Mouse (Mus musculus) forebrain, embryonic 15.5 days (tissue): ENCODE measurements at regions not wholly inside any gene's neighbourhood (a gene's known extent, or its start where the extent isn't known, plus 50 kb on each side); places are given as distances from the start of the nearest gene placed in this dataset.

Experiments used
- ATAC-seq: fragments of 200-750 bp; cut with Nextera tagmentation; replicated peaks from 2 replicates; pipeline ENCODE4 v1.8.0; 2017; ENCODE audit warnings: mild to moderate bottlenecking, moderate TSS enrichment, moderate library complexity
- H3K27ac ChIP-seq: fragments of 300-500 bp; sonication (generic); replicated peaks from 2 replicates; pipeline ENCODE4 v1.5.1; 2015; ENCODE audit warnings: mild to moderate bottlenecking, inconsistent platforms
- H3K27me3 ChIP-seq: fragments of 300-500 bp; sonication (generic); 2 replicates; pipeline ENCODE4 v1.6.1; 2015; ENCODE audit warnings: inconsistent platforms
- H3K36me3 ChIP-seq: fragments of 300-500 bp; sonication (generic); 2 replicates; pipeline ENCODE4 v1.6.1; 2015; ENCODE audit warnings: mild to moderate bottlenecking, inconsistent platforms
- H3K4me1 ChIP-seq: fragments of 300-500 bp; sonication (generic); 2 replicates; pipeline ENCODE4 v1.6.1; 2015; ENCODE audit warnings: inconsistent platforms
- H3K4me2 ChIP-seq: fragments of 300-500 bp; sonication (generic); replicated peaks from 2 replicates; pipeline ENCODE4 v1.6.1; 2015; ENCODE audit warnings: mild to moderate bottlenecking, inconsistent platforms
- H3K4me3 ChIP-seq: fragments of 300-500 bp; sonication (generic); 2 replicates; pipeline ENCODE4 v1.5.1; 2015; ENCODE audit warnings: mild to moderate bottlenecking, inconsistent platforms
- H3K9ac ChIP-seq: fragments of 300-500 bp; sonication (generic); replicated peaks from 2 replicates; pipeline ENCODE4 v1.6.1; 2015; ENCODE audit warnings: mild to moderate bottlenecking, inconsistent platforms
- H3K9me3 ChIP-seq: fragments of 300-500 bp; sonication (generic); 2 replicates; pipeline ENCODE4 v1.6.1; 2016; ENCODE audit warnings: inconsistent platforms
- WGBS: fragments of 180-500 bp; shearing (Covaris S2); methylation state at CpG from one replicate; pipeline ENCODE4 v1.1.7; 2015; ENCODE audit warnings: mixed read lengths; 5-methylcytosine and 5-hydroxymethylcytosine counted together

DNA sequence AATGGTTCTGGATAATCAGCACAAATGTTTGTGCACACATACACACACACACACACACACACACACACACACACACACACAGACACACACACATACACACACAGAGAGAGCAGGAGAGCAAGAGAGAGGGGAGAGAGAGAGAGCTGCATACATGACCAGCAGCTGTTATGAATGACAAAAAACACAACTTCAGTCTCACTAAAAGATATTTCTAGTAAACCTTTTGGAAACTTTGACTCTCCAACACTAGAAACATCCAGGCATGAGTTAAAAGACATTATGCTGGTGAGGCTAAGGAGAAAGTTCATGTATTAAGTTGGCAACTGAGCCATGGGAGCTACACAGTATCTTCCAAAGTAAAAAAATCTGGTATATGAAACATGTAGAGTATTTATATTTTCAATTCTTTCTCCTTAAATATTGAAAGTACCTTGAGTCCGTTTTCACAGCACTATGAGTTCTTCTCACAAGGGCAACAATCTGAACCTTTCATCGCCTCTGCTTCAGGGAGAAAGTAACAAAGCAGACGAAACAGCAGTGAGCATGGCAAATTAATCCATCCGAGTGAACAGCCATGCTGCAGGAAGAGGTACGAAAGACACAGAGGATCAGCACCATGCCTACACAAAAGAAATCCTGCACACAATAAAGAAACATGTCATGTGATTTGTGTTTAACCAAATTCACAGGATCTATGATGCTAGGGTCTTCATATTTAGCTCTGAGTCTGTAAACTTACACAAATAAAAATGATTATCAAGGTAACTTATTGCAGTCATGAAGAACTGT lies 309.0 kb upstream of the N6amt1 start:
- Histone ChIP-seq H3K27me3 (no peaks in the 10 kb centered on the region), H3K4me3 (no peak overlapping the region), H3K4me1 (no peaks in the 10 kb centered on the region), H3K9ac (no peak overlapping the region), H3K27ac (no peak overlapping the region), H3K4me2 (no peak overlapping the region), H3K9me3 (no peaks in the 10 kb centered on the region), H3K36me3 (no peaks in the 10 kb centered on the region)
- WGBS, result 18% methylated on average over 5 of the region's 5 CpGs
- ATAC-seq, result no peak

DNA sequence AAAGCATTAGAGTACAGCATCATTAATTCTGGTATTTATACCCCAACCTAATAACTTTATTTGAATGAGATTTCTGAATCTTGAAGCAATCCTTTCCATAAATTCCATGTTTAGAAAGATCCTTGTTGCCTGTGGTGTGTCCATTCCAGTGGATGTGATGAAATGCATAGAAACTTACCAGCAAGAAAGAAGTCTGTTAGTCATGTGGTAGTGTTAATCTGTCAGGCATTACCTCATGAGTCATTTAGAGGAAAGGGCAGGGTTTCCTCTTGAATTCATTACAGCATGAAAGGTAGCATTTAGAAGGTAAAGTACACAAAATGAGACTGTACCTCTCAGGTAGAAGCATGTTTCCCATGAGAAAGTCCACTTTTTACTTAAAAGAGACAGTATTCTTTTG lies 310.3 kb upstream of the N6amt1 start:
- no peak overlapping the region for H3K9ac ChIP-seq
- no peaks in the 10 kb centered on the region for H3K27me3 ChIP-seq
- H3K4me1 ChIP-seq, result no peaks in the 10 kb centered on the region
- no peaks in the 10 kb centered on the region for H3K36me3 ChIP-seq
- H3K27ac ChIP-seq, result no peak overlapping the region
- ATAC-seq, result no peak
- H3K9me3 ChIP-seq, result no peaks in the 10 kb centered on the region
- H3K4me3 ChIP-seq, result no peak overlapping the region
- no peak overlapping the region for H3K4me2 ChIP-seq

DNA sequence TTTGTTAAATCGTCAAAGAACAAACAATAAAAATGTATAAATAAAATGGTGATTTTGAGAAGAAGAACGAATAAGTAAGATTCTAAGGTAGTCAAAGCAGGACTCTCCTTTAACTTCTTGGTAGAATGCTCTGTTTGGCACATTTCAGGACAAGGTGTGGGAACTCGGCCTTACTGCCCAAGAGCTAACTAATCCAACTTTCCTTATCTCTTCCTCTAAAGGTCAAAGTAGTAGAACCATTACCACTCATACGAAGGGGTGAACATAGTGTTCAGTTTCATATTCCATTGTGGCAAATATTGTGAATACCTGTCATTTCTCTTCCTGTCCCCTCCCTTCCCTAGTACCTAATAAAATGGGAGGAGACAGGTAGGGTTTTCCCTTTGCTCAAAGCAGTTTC lies 313.6 kb upstream of the N6amt1 start:
- Histone ChIP-seq H3K27me3 (no peaks in the 10 kb centered on the region), H3K4me1 (no peaks in the 10 kb centered on the region), H3K9ac (no peak overlapping the region), H3K9me3 (no peaks in the 10 kb centered on the region), H3K4me3 (no peak overlapping the region), H3K27ac (no peak overlapping the region), H3K36me3 (no peaks in the 10 kb centered on the region), H3K4me2 (no peak overlapping the region)
- WGBS, result 89% methylated on average over 4 of the region's 4 CpGs
- no peak for ATAC-seq

DNA sequence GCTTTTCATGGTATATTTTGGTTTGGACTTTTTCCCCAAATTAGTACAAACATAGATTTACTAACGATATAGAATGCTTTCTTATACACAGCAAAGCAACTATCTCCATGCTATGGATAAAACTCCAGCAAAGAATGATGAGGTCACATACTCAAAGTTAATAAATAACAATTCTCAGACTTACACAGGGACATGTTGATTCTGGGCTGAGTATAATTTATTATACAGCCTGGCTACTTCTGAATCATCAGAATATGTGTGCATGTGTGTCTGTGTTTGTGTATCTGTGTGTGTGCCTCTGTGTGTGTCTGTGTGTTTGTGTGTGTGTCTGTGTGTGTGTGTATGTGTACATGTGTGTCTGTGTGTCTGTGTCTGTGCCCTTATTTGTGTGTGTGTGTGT lies 314.1 kb upstream of the N6amt1 start:
- Histone ChIP-seq H3K4me2 (no peak overlapping the region), H3K27ac (no peak overlapping the region), H3K9ac (no peak overlapping the region), H3K4me1 (no peaks in the 10 kb centered on the region), H3K27me3 (no peaks in the 10 kb centered on the region), H3K36me3 (no peaks in the 10 kb centered on the region), H3K9me3 (no peaks in the 10 kb centered on the region), H3K4me3 (no peak overlapping the region)
- WGBS, result 86% methylated on average over 1 of the region's 1 CpGs
- no peak for ATAC-seq

DNA sequence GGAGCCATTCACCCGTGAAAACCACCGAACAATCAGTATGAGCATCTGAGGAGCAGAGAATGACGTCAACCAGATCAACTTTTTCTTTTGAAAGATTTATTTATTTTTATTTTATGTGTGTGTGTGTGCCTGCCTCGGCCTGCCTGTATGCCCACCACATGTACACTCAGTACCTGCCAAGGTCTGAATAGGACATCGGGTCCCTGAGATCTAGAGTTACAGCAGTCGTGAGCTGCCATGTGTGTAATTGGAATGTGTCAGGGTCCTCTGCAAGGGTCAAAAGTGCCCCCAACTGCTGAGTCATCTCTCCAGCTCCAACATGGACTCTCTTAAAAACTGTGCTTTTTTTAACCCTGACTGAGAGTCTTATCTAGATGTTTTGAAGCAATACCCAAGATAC lies 316.9 kb upstream of the N6amt1 start:
- H3K4me2 ChIP-seq, result no peak overlapping the region
- no peaks in the 10 kb centered on the region for H3K9me3 ChIP-seq
- H3K36me3 ChIP-seq, result no peaks in the 10 kb centered on the region
- H3K27me3 ChIP-seq, result no peaks in the 10 kb centered on the region
- no peak for ATAC-seq
- 87% methylated on average over 6 of the region's 6 CpGs for WGBS
- H3K27ac ChIP-seq, result no peak overlapping the region
- H3K4me1 ChIP-seq, result no peaks in the 10 kb centered on the region
- no peak overlapping the region for H3K4me3 ChIP-seq
- no peak overlapping the region for H3K9ac ChIP-seq

DNA sequence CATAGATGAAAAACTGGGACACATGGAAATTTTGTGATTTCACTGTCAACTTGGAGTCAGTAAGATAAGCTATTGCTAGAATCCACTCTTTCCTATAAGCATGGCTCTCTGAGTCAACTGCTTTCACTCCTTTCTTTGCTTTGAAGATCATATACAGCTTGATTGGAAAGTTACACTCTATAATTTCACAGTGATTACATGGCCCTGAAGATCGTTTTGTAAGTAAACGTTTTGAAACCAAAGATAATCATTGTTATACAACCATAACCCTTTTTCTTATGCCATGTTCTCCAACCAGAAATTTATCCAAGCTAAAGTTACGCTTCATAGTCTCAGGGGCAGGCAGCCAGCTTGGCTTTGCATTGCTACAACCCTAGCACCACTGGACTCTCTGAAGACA lies 322.1 kb upstream of the N6amt1 start:
- no peak overlapping the region for H3K9ac ChIP-seq
- no peak overlapping the region for H3K4me3 ChIP-seq
- H3K4me1 ChIP-seq, result no peaks in the 10 kb centered on the region
- no peaks in the 10 kb centered on the region for H3K27me3 ChIP-seq
- no peak overlapping the region for H3K4me2 ChIP-seq
- 83% methylated on average over 3 of the region's 3 CpGs for WGBS
- no peak for ATAC-seq
- no peak overlapping the region for H3K27ac ChIP-seq
- H3K9me3 ChIP-seq, result no peaks in the 10 kb centered on the region
- H3K36me3 ChIP-seq, result no peaks in the 10 kb centered on the region

DNA sequence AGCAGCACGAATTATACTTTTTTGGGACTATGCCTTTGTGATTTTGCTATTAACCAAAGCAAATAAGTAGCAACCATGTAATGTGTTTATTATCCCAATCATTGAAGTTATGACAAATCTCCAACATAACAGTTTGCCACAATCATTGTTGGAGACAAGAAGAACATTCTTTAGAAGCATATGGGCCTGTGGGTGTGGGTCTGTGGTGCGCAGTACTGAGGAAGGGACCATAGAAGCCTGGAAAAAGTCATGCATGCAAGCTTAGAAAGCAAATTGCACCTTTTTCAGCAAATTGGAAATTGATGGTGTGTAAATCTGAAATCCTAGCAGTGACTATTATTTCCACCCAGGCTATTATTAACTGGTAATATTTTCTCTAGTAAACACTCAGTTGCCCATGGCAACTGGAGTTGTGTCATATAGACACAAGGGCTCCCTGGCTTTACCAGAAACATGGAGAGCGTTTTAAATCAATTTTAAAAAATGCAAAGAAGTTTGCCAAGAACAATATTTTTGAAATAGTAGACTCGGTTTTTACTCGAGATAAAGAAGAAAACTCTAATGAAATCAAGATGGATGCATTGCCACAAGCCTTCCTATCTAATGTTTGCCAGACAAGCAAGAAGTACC lies 325.4 kb upstream of the N6amt1 start:
- Histone ChIP-seq H3K9ac (no peak overlapping the region), H3K36me3 (no peaks in the 10 kb centered on the region), H3K9me3 (no peaks in the 10 kb centered on the region), H3K4me1 (no peaks in the 10 kb centered on the region), H3K4me3 (no peak overlapping the region), H3K27ac (no peak overlapping the region), H3K4me2 (no peak overlapping the region), H3K27me3 (no peaks in the 10 kb centered on the region)
- ATAC-seq, result no peak
- 89% methylated on average over 5 of the region's 5 CpGs for WGBS

DNA sequence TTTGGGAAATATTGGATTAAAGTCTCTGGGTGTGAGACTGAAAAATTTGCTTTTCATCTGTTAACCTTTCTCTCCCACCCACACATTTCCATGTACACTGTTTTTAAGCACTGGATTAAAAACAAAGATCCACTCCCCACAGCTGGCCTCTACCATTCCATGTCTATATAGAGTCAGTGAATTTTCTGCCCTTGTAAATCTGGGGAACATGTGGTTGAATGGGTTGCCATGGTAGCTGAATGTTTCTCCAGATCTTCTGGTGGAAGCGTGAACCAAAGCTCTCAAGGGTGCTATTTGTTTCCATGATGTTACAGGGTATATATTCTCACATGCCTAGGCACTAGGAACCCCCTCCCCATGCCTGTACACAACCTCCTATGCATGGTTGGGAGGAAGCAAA lies 326.4 kb upstream of the N6amt1 start:
- H3K27me3 ChIP-seq, result no peaks in the 10 kb centered on the region
- no peak overlapping the region for H3K27ac ChIP-seq
- H3K9ac ChIP-seq, result no peak overlapping the region
- no peak for ATAC-seq
- H3K4me3 ChIP-seq, result no peak overlapping the region
- no peaks in the 10 kb centered on the region for H3K36me3 ChIP-seq
- no peak overlapping the region for H3K4me2 ChIP-seq
- no peaks in the 10 kb centered on the region for H3K9me3 ChIP-seq
- H3K4me1 ChIP-seq, result no peaks in the 10 kb centered on the region
- WGBS, result 78% methylated on average over 1 of the region's 1 CpGs

DNA sequence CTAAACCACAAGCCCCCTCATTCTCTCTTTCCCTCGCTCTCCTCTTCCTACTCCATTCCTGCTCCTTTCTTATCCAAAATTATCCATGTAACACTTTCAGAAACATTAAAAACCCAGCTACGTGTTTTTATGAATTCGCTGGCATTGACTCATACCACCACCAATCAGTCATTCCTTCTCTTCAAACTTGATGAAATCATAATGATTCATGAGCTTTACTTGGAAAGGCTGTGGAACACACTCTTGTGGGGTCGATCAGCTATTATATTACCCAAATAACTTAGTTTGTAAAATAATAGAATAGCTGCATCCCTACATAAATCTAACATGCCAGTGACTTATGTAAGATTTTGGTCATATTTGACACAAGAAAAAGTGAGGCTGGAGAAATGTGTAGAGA lies 331.9 kb upstream of the N6amt1 start:
- H3K4me2 ChIP-seq, result no peak overlapping the region
- WGBS, result 93% methylated on average over 4 of the region's 4 CpGs
- no peak overlapping the region for H3K4me3 ChIP-seq
- H3K4me1 ChIP-seq, result no peaks in the 10 kb centered on the region
- H3K9me3 ChIP-seq, result no peaks in the 10 kb centered on the region
- H3K27ac ChIP-seq, result no peak overlapping the region
- no peak for ATAC-seq
- H3K27me3 ChIP-seq, result no peaks in the 10 kb centered on the region
- no peak overlapping the region for H3K9ac ChIP-seq
- no peaks in the 10 kb centered on the region for H3K36me3 ChIP-seq

DNA sequence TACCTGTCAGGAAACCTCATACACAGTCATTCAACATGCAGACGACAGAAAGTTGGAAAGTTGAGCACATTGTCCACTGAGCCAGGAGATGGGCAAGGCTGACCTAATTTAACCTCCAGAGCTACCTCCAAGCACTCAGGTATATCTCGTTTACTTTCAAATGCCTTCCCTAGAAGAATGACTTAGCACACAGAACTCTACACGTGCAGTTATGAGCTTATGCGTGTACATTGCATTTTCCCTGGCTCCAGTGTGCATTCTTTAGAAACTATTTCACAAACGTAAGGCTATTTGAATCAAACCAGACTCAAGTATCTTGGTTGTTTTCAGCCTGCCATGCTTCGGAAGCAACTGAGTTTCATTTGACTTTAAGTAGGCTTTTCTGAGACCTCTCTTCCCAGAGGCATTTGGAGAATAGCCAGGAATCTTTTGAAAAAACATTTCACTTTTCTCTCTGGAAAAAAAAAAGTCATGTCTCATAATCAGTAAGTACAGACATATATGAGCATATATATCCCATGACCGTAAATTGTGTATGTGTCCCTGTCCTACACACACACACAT lies 336.8 kb upstream of the N6amt1 start:
- WGBS, result 93% methylated on average over 7 of the region's 7 CpGs
- H3K9ac ChIP-seq, result no peak overlapping the region
- no peaks in the 10 kb centered on the region for H3K27me3 ChIP-seq
- H3K27ac ChIP-seq, result no peak overlapping the region
- no peak overlapping the region for H3K4me3 ChIP-seq
- H3K9me3 ChIP-seq, result no peaks in the 10 kb centered on the region
- no peak overlapping the region for H3K4me2 ChIP-seq
- ATAC-seq, result no peak
- H3K4me1 ChIP-seq, result no peaks in the 10 kb centered on the region
- H3K36me3 ChIP-seq, result no peaks in the 10 kb centered on the region

DNA sequence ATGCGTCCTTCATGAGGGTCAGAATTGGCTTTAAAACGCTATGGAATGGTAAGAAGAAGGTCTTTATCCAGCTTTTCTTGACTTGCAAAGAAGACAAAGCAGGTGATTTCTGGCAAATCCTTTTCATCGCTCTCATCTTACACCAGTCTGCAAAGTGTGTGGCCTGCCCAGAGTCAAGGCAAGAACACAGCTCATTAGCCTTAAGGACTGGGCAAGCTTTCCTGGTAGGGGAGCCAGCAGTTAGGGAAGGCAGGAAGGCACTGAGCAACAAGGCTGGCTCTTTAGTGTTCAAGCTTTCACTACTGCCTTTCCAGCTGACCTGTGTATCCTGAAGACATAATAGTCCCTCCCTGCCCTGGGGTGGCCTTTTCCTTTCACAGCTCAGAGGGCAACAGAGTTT lies 352.4 kb upstream of the N6amt1 start:
- H3K4me1 ChIP-seq, result peaks cover 9% of the 10 kb centered on the region; the same call in 1 of the 2 replicates

DNA sequence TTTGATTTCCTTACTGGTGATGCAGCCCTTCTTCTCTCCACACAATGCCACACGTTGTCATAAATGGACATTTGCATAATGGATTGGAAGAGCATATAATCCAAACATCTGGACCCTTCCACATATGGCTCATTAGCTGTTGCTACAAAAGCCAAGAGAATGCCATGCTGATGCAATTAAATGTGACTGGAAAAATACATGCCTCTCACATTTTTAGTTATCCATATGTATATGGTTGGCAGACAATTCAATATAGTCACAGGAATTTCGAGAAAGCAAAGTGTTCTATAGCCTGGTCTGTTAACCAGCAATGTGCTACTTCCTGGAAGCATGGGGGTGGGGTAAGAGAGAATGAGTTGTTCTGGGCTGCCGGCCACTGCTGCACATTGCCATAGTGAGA lies 352.9 kb upstream of the N6amt1 start:
- Histone ChIP-seq H3K4me3 (no peak overlapping the region), H3K36me3 (no peaks in the 10 kb centered on the region), H3K27ac (peak overlapping the region; percentile 80), H3K4me2 (no peak overlapping the region), H3K4me1 (peaks cover 9% of the 10 kb centered on the region; the same call in 1 of the 2 replicates), H3K27me3 (no peaks in the 10 kb centered on the region), H3K9me3 (no peaks in the 10 kb centered on the region), H3K9ac (no peak overlapping the region)
- ATAC-seq, result peak; percentile 96
- WGBS, result 27% methylated on average over 3 of the region's 3 CpGs

More for the DNA sequence above, 352.4 kb upstream of the N6amt1 start:
- H3K27ac ChIP-seq, result peak overlapping the region; percentile 80
- H3K36me3 ChIP-seq, result no peaks in the 10 kb centered on the region
- peak; percentile 56 for ATAC-seq
- no peaks in the 10 kb centered on the region for H3K9me3 ChIP-seq
- H3K4me3 ChIP-seq, result no peak overlapping the region
- no peaks in the 10 kb centered on the region for H3K27me3 ChIP-seq
- 30% methylated on average over 3 of the region's 3 CpGs for WGBS
- no peak overlapping the region for H3K4me2 ChIP-seq
- no peak overlapping the region for H3K9ac ChIP-seq
